Mouse (Mus musculus) cerebellum, postnatal 14 days (tissue): ENCODE measurements around the gene Id1.

Experiments
- DNase-seq, 2 experiments: peaks; one replicate each; pipeline ENCODE4 v3.0.0; 2021; ENCODE audit warnings: mixed read lengths in 2 of 2

The Id1 gene

DNA sequence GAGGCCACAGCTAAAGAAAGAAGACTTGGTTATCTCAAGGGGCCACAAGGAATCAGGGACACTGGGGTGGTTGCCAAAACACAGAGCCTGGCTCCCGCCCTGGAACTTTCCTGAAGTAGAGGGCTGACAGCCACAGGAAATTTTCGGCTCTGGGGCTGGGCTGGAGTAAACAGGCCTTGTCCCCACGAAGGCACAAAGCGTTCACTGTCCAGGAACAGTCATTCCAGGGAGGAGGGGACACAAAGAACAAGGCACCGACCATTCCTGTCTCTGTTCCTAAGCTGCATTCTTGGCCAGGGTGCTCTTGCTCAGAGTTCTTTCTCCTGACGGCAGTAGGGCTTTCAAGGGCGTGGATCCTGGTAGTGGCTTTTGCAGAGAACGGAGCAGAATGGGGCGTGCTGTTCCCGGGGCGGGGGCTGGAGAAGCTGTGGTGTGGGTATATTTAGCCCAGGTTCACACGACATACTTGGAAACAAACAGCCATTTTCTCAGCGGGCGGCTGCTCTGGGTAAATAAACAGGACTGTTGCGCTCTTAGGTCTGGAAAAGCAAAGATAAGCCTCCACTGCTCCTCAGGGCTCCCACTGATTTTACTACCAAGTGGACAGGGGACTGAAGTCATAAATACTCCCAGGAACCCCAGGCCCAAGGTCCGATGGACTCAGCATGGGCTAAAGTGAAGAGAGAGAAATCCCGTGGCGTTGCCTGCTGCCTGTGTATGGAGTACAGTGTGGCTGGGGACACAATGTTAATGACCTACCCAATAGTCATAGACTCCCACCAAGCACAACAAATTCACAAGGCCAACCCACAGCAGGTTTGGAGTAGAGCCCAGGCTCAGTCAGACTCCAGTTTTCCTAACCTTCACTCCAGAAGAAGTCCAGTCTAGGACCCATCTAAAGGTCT lies 49.6 kb downstream of the Id1 start:
- peak; percentile 75 to 83 for DNase-seq
